Mouse (Mus musculus) liver, embryonic 11.5 days (tissue): ENCODE measurements around the gene Clba1. TPM values are rescaled to one million over a fixed set of nuclear protein-coding genes. Genes with fewer than 3 reads are reported as not detected.

Source experiments
- ATAC-seq: fragments of 200-750 bp; cut with Nextera tagmentation; replicated peaks from 2 replicates; pipeline ENCODE4 v1.8.0; 2017; ENCODE audit warnings: moderate number of reproducible peaks, mild to moderate bottlenecking, moderate TSS enrichment, moderate library complexity; ENCODE audit not compliant: low FRiP score
- DNase-seq: peaks from one replicate; pipeline ENCODE4 v3.0.0-alpha.2; 2017; ENCODE audit warnings: low spot score
- H3K27ac ChIP-seq: fragments of 300-500 bp; sonication (generic); 2 replicates; pipeline ENCODE4 v1.5.1; 2014; ENCODE audit warnings: mild to moderate bottlenecking, low read depth, low read length, control low read depth
- H3K27me3 ChIP-seq: fragments of 300-500 bp; sonication (generic); replicated peaks from 2 replicates; pipeline ENCODE4 v1.6.1; 2014; ENCODE audit warnings: low read length, mixed read lengths; ENCODE audit not compliant: control insufficient read depth, insufficient read depth
- H3K36me3 ChIP-seq: fragments of 300-500 bp; sonication (generic); 2 replicates; pipeline ENCODE4 v1.6.1; 2014; ENCODE audit warnings: mild to moderate bottlenecking, low read length, moderate library complexity, mixed read lengths; ENCODE audit not compliant: control insufficient read depth, insufficient read depth
- H3K4me1 ChIP-seq: fragments of 300-500 bp; sonication (generic); replicated peaks from 2 replicates; pipeline ENCODE4 v1.6.1; 2014; ENCODE audit warnings: low read length, mixed read lengths; ENCODE audit not compliant: control insufficient read depth, insufficient read depth
- H3K4me2 ChIP-seq: fragments of 300-500 bp; sonication (generic); 2 replicates; pipeline ENCODE4 v1.6.1; 2014; ENCODE audit warnings: mild to moderate bottlenecking, control low read depth, moderate library complexity
- H3K4me3 ChIP-seq: fragments of 300-500 bp; sonication (generic); 2 replicates; pipeline ENCODE4 v1.5.1; 2014; ENCODE audit warnings: low read depth, low read length, control low read depth
- H3K9ac ChIP-seq: fragments of 300-500 bp; sonication (generic); 2 replicates; pipeline ENCODE4 v1.6.1; 2014; ENCODE audit warnings: low read depth, low read length, control low read depth
- H3K9me3 ChIP-seq: fragments of 300-500 bp; sonication (generic); 2 replicates; pipeline ENCODE4 v1.6.1; 2016; ENCODE audit warnings: low read length, inconsistent platforms, mixed read lengths; ENCODE audit not compliant: control insufficient read depth
- WGBS: fragments of 180-500 bp; shearing (Covaris S2); extraction: QIAGEN DNeasy Blood & Tissue Kit; methylation state at CpG from one replicate; pipeline ENCODE4 v1.1.7; 2014; 5-methylcytosine and 5-hydroxymethylcytosine counted together
- polyA plus RNA-seq: library from polyadenylated mRNA; unstranded; fragments of >200 nt; fragmentation: Nextera tagmentation; extraction: Ambion mirVana; gene quantifications from 2 replicates; pipeline ENCODE4 v1.2.1, GENCODE M21; 2014

Clba1 gene
- polyA plus RNA-seq, 1 experiment from 2014 or later: 2.2 TPM

GRCm38 (mm10) chr12:112774026-112774425 is 34.7 kb upstream of the Clba1 start:
- H3K36me3 ChIP-seq: no peaks in the 10 kb centered on the region
- no peak overlapping the region for H3K27ac ChIP-seq
- 0 out of 2 replicates have a peak, but pooled peaks cover 2% of the 10 kb centered on the region for H3K27me3 ChIP-seq
- H3K4me1 ChIP-seq: no peaks in the 10 kb centered on the region
- DNase-seq (no peak), ATAC-seq (no peak)
- H3K9ac ChIP-seq: no peak overlapping the region
- H3K4me3 ChIP-seq: no peak overlapping the region
- H3K4me2 ChIP-seq: no peak overlapping the region
- H3K9me3 ChIP-seq: 0 out of 2 replicates have a peak, but pooled peaks cover 4% of the 10 kb centered on the region
- WGBS: 60% methylated on average over 6 of the region's 6 CpGs

GRCm38 (mm10) chr12:112774481-112774880 is 34.3 kb upstream of the Clba1 start:
- Histone ChIP-seq H3K9ac (no peak overlapping the region), H3K9me3 (0 out of 2 replicates have a peak, but pooled peaks cover 4% of the 10 kb centered on the region), H3K27ac (no peak overlapping the region), H3K4me3 (no peak overlapping the region), H3K4me2 (no peak overlapping the region), H3K36me3 (no peaks in the 10 kb centered on the region), H3K4me1 (no peaks in the 10 kb centered on the region), H3K27me3 (0 out of 2 replicates have a peak, but pooled peaks cover 2% of the 10 kb centered on the region)
- ATAC-seq: no peak
- DNase-seq: no peak
- WGBS: 86% methylated on average over 10 of the region's 10 CpGs

GRCm38 (mm10) chr12:112791026-112791425 is 17.7 kb upstream of the Clba1 start:
- DNase-seq (no peak), ATAC-seq (no peak)
- H3K27ac ChIP-seq: no peak overlapping the region

GRCm38 (mm10) chr12:112793601-112794355 is 15.0 kb upstream of the Clba1 start:
- ATAC-seq: no peak
- peaks cover 6% of the 10 kb centered on the region; the same call in 1 of the 2 replicates for H3K4me1 ChIP-seq
- H3K9me3 ChIP-seq: no peaks in the 10 kb centered on the region
- no peak overlapping the region for H3K27ac ChIP-seq
- peaks cover 10% of the 10 kb centered on the region for H3K27me3 ChIP-seq
- no peak for DNase-seq
- no peak overlapping the region for H3K4me2 ChIP-seq
- 63% methylated on average over 13 of the region's 13 CpGs for WGBS
- H3K4me3 ChIP-seq: no peak overlapping the region
- no peaks in the 10 kb centered on the region for H3K36me3 ChIP-seq
- H3K9ac ChIP-seq: no peak overlapping the region

More at GRCm38 (mm10) chr12:112791026-112791425, 17.7 kb upstream of the Clba1 start:
- Histone ChIP-seq H3K27me3 (no peaks in the 10 kb centered on the region), H3K4me3 (no peak overlapping the region), H3K9me3 (no peaks in the 10 kb centered on the region), H3K4me1 (0 out of 2 replicates have a peak, but pooled peaks cover 6% of the 10 kb centered on the region), H3K4me2 (no peak overlapping the region), H3K36me3 (no peaks in the 10 kb centered on the region), H3K9ac (no peak overlapping the region)
- WGBS: 66% methylated on average over 8 of the region's 8 CpGs

- Histone ChIP-seq H3K36me3 (no peaks in the 10 kb centered on the region), H3K9ac (no peak overlapping the region), H3K27me3 (peaks cover 10% of the 10 kb centered on the region), H3K4me1 (peaks cover 6% of the 10 kb centered on the region; the same call in 1 of the 2 replicates), H3K4me2 (no peak overlapping the region), H3K4me3 (no peak overlapping the region), H3K9me3 (no peaks in the 10 kb centered on the region), H3K27ac (no peak overlapping the region)
- ATAC-seq (no peak), DNase-seq (no peak)
- WGBS: 35% methylated on average over 7 of the region's 7 CpGs
Measured at GRCm38 (mm10) chr12:112794356-112794816, 14.4 kb upstream of the Clba1 start.

GRCm38 (mm10) chr12:112794998-112795397 is 13.7 kb upstream of the Clba1 start:
- H3K36me3 ChIP-seq: no peaks in the 10 kb centered on the region
- H3K27ac ChIP-seq: no peak overlapping the region
- H3K9ac ChIP-seq: no peak overlapping the region
- no peak for ATAC-seq
- DNase-seq: no peak
- peaks cover 10% of the 10 kb centered on the region for H3K27me3 ChIP-seq
- H3K4me3 ChIP-seq: no peak overlapping the region
- WGBS: 75% methylated on average over 5 of the region's 5 CpGs
- H3K9me3 ChIP-seq: no peaks in the 10 kb centered on the region
- no peak overlapping the region for H3K4me2 ChIP-seq
- H3K4me1 ChIP-seq: peaks cover 6% of the 10 kb centered on the region; the same call in 1 of the 2 replicates

GRCm38 (mm10) chr12:112795466-112796104 is 13.2 kb upstream of the Clba1 start:
- Histone ChIP-seq H3K9ac (0 out of 2 replicates have a peak overlapping the region, but pooled peaks have one; percentile 14), H3K27me3 (peaks cover 12% of the 10 kb centered on the region), H3K4me3 (no peak overlapping the region), H3K36me3 (no peaks in the 10 kb centered on the region), H3K27ac (no peak overlapping the region), H3K4me2 (no peak overlapping the region), H3K9me3 (no peaks in the 10 kb centered on the region), H3K4me1 (peaks cover 9% of the 10 kb centered on the region; the same call in 1 of the 2 replicates)
- 51% methylated on average over 18 of the region's 18 CpGs for WGBS
- DNase-seq (no peak), ATAC-seq (no peak)

GRCm38 (mm10) chr12:112796551-112797510 is 11.9 kb upstream of the Clba1 start:
- Histone ChIP-seq H3K9me3 (no peaks in the 10 kb centered on the region), H3K27me3 (peaks cover 24% of the 10 kb centered on the region), H3K4me1 (peaks cover 10% of the 10 kb centered on the region), H3K4me2 (no peak overlapping the region), H3K36me3 (no peaks in the 10 kb centered on the region), H3K27ac (no peak overlapping the region), H3K4me3 (no peak overlapping the region), H3K9ac (no peak overlapping the region; the same call in 1 of the 2 replicates)
- 45% methylated on average over 17 of the region's 17 CpGs for WGBS
- DNase-seq: no peak
- ATAC-seq: no peak
